15 mouse cellular contexts compared by ENCODE assay signal in the genomic region with DNA sequence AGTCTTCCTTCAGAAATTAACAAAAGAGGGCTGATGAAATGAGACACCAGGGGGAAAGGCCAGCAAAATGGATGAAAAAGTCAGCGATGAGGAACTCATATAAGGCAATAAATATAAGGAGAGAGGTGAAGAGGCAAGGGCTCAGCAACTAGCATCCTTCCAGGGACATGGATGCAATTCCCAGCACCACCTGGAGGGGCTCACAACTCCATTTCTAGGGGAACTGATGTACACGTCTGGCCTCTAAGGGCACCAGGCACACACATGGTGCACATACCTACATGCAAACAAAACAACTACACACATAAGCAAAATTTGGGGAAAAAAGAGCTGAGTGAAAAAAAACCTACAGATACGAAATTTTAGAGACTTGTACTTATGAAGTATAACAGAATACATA. TPM values are rescaled to one million over a fixed set of nuclear protein-coding genes. Genes with fewer than 3 reads are reported as not detected.
DNase-seq lines count a peak whose midpoint lies in the region; ATAC-seq and TF ChIP-seq lines count a peak whose summit lies in the region.
"Had no signal": no experiment of that assay in that cellular context is flagged by ENCODE, and none has a peak within 500 bp of the region (broad histone marks: within the 10 kb centered on the region; RNA-seq: fewer than 3 reads in every experiment).

No protein-coding gene starts in this region.

- no peak overlapping the region for H3K27ac ChIP-seq in heart, adult 2 months
- H3K27ac ChIP-seq in liver, postnatal 0 days (ENCODE audit: low read depth) = no peak overlapping the region
- H3K27ac ChIP-seq: limb, embryonic 15.5 days had no signal

- no peak for ATAC-seq in liver, postnatal 0 days
- 0 out of 2 replicates have a peak, but pooled peaks have one; percentile 60 for ATAC-seq in erythroblast, adult 5-6 weeks (replicated peaks; ENCODE audit: low FRiP score, poor library complexity, severe bottlenecking)

- no peak for DNase-seq in heart, adult 2 months
- no peak for DNase-seq in heart, adult 18-20 months
- DNase-seq in liver, postnatal 0 days = no peak
- DNase-seq in liver = no peak
- no peak for DNase-seq in ovary, postnatal 10 days (ENCODE audit: low spot score)
- no peak for DNase-seq in thymus, postnatal 36 days
- DNase-seq: cerebellum, adult 9-11 months; heart, postnatal 36 days; kidney, adult 9 months; thymus, adult 2 months had no signal

- H3K27me3 ChIP-seq in heart, adult 2 months (ENCODE audit: control insufficient read depth, insufficient read depth, low read length) = no peaks in the 10 kb centered on the region
- H3K27me3 ChIP-seq in liver, postnatal 0 days (ENCODE audit: insufficient read depth, low read length) = no peaks in the 10 kb centered on the region
- H3K27me3 ChIP-seq in E14TG2a.4 (ENCODE audit: insufficient read depth, low read length) = no peaks in the 10 kb centered on the region
- H3K27me3 ChIP-seq: limb, embryonic 15.5 days had no signal

- peaks cover 1% of the 10 kb centered on the region; the same call in 1 of the 2 replicates for H3K4me1 ChIP-seq in heart, adult 2 months (ENCODE audit: control insufficient read depth, insufficient read depth, low read length)
- no peaks in the 10 kb centered on the region for H3K4me1 ChIP-seq in liver, postnatal 0 days (ENCODE audit: insufficient read depth)
- H3K4me1 ChIP-seq in E14TG2a.4 (replicated peaks; ENCODE audit: low read depth, low read length) = peaks cover 2% of the 10 kb centered on the region; the same call in 1 of the 2 replicates
- H3K4me1 ChIP-seq: limb, embryonic 15.5 days had no signal

- H3K79me2 ChIP-seq in heart, adult 2 months (replicated peaks; ENCODE audit: control insufficient read depth, insufficient read depth, low read length) = no peaks in the 10 kb centered on the region

- intact Hi-C loops in heart, adult 2 months (cut with DNase I) = no loop called here

- H3K36me3 ChIP-seq in heart, adult 2 months (ENCODE audit: control insufficient read depth, insufficient read depth, low read length) = peaks cover 6% of the 10 kb centered on the region
- peaks cover 36% of the 10 kb centered on the region for H3K36me3 ChIP-seq in liver, postnatal 0 days (replicated peaks; ENCODE audit: insufficient read depth, low read length)
- H3K36me3 ChIP-seq in E14TG2a.4 (ENCODE audit: insufficient read depth, low read length) = peaks cover 93% of the 10 kb centered on the region

- 74% methylated on average over 3 of the region's 3 CpGs for WGBS in heart, adult 2 months
- WGBS in liver, postnatal 0 days (ENCODE audit: insufficient replicate concordance) = 53% methylated on average over 3 of the region's 3 CpGs

- H3K4me2 ChIP-seq in liver, postnatal 0 days (ENCODE audit: low read depth, low read length) = no peak overlapping the region
- H3K4me2 ChIP-seq: limb, embryonic 15.5 days; midbrain, embryonic 11.5 days had no signal

- no peak for TF ChIP-seq POLR2A in heart, adult 2 months (IDR thresholded peaks at IDR 0.05; ENCODE audit: insufficient read depth, low read depth, low read length)

- H3K9ac ChIP-seq in heart, adult 2 months (ENCODE audit: low read depth, low read length) = no peak overlapping the region
- no peak overlapping the region for H3K9ac ChIP-seq in liver, postnatal 0 days (replicated peaks)
- H3K9ac ChIP-seq: limb, embryonic 15.5 days had no signal

- H3K4me3 ChIP-seq in heart, adult 2 months = no peak overlapping the region
- H3K4me3 ChIP-seq in liver, postnatal 0 days (ENCODE audit: low read depth, low read length) = no peak overlapping the region
- H3K4me3 ChIP-seq in E14TG2a.4 (replicated peaks; ENCODE audit: low read length) = no peak overlapping the region
- H3K4me3 ChIP-seq: limb, embryonic 15.5 days had no signal

- H3K9me3 ChIP-seq in liver, postnatal 0 days (ENCODE audit: low read length) = no peaks in the 10 kb centered on the region
- no peaks in the 10 kb centered on the region for H3K9me3 ChIP-seq in E14TG2a.4 (ENCODE audit: low read length)
- H3K9me3 ChIP-seq: limb, embryonic 15.5 days had no signal

- no peak for TF ChIP-seq EP300 in heart, adult 2 months (IDR thresholded peaks at IDR 0.05; ENCODE audit: insufficient read depth, low read depth, low read length)
- TF ChIP-seq EP300 in liver, postnatal 0 days (IDR thresholded peaks at IDR 0.05; ENCODE audit: low read depth) = no peak

- TF ChIP-seq CTCF in heart, adult 2 months (IDR thresholded peaks at IDR 0.05) = peak; percentile 21; the same call in 1 of the 2 replicates
- TF ChIP-seq CTCF in liver, postnatal 0 days (IDR thresholded peaks at IDR 0.05; ENCODE audit: low read depth) = peak; percentile 31
- peak; percentile 32; the same call in 1 of the 2 replicates for TF ChIP-seq CTCF in E14TG2a.4 (conservative IDR thresholded peaks at IDR 0.05; ENCODE audit: low read length)

RNA-seq across cellular contexts. Expression of gene Prpsap2, which starts 17.4 kb away (rescaled TPM):
- 1 to 10 TPM; 6.9 to 7.9 TPM for total RNA-seq in heart, adult 2 months (2021)
- polyA plus RNA-seq in heart, adult 2 months (2012; rRNA removed) = 5.5 and 8.4 TPM in 2 replicates
- 1 to 10 TPM; 7.1 to 7.8 TPM for total RNA-seq in heart, adult 18-20 months (2021)
- 5.2 and 5.7 TPM in 2 replicates for polyA plus RNA-seq in liver, postnatal 0 days (2015; fragmentation: Nextera tagmentation; extraction: Ambion mirVana)
- 6.7 and 13.2 TPM in 2 replicates for total RNA-seq in erythroblast, adult 5-6 weeks (2015; ENCODE audit: low replicate concordance)
- total RNA-seq in erythroblast, adult 5-6 weeks (2017; ENCODE audit: low replicate concordance) = 12.3 and 14.1 TPM in 2 replicates

RNA-seq across cellular contexts. Expression of gene Slc5a10, which starts 23.8 kb away (rescaled TPM):
- total RNA-seq in heart, adult 2 months (2021) = not detected
- 0.09 TPM in 1 of 2 replicates, not detected in the other for polyA plus RNA-seq in heart, adult 2 months (2012; rRNA removed)
- total RNA-seq in heart, adult 18-20 months (2021) = not detected
- polyA plus RNA-seq in liver, postnatal 0 days (2015; fragmentation: Nextera tagmentation; extraction: Ambion mirVana) = not detected in 2 replicates
- total RNA-seq in erythroblast, adult 5-6 weeks (2015; ENCODE audit: low replicate concordance) = not detected in 2 replicates
- total RNA-seq in erythroblast, adult 5-6 weeks (2017; ENCODE audit: low replicate concordance) = not detected in 2 replicates
- total RNA-seq: heart, postnatal 36 days had no signal
- polyA plus RNA-seq: limb, embryonic 15.5 days; midbrain, embryonic 11.5 days; neural tube, embryonic 11.5 days had no signal
